Mouse (Mus musculus): ENCODE results near the gene Epha4.

Epha4 gene

DNA sequence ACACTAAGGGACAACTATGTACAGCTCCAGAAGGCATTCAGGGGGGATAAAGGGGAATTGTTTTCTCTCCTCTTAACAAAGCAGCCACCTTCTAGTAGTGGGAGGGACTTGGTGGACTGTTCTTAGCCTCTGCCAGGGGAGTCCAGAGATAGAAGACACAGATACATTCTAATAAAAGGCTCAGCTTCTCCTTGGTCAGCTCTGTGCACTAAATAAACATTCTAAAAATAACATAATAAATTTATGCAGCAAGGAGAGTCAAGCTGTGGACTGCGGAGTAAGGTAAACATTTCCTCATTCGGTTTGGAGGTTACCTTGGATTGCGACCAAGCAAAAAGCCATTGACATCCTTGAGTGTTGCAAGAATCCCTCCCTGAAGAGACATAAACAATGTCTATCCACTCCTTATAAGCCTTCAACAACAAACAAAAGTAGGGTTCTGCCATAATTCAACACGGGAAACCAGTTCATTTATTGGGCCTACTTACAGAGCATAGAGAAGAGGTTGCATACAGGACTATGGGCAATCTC lies 196.2 kb downstream of the Epha4 start:
- intact Hi-C loops (cut with DNase I): no loop called here

Small RNAs within 50 kb of the gene (microRNA-seq; reads per million reads assigned to microRNA genes)
- gene Mir6352: 0 reads per million in 2 experiments
